Mouse (Mus musculus): ENCODE results near the gene Fgfrl1. TPM values are rescaled to one million over a fixed set of nuclear protein-coding genes. Genes with fewer than 3 reads are reported as not detected.

Gene Fgfrl1
- polyA plus RNA-seq, 1 experiment: 8.2 TPM

DNA sequence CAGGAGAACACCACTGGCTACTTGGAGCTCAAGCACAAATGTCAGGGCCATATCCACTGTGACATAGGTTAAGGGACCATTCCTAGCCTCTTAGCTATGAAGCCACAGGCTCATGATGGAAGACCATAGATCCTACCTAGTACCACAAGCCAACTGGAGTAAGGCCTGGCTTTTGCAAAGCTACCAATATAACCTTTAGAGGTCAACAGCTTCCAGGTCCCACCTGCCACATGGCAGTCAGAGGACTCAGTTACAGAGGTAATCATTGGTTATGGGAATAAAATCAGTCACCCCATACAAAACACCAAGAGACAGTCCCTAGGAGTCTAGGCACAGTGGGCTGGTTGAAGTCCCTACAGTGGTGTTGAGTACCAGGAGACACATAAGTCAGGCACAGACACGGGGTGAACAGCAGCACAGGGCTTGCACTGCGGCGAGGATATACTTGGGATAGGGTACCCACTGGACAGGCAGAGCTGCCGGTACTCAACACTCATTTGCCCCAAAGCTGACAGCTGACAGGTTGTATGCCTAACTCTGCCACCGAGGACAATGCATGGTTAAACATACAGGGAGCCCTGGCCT lies 41.0 kb upstream of the Fgfrl1 start:
- TF ChIP-seq POLR2A (IDR thresholded peaks at IDR 0.05; ENCODE audit: borderline replicate concordance, control insufficient read depth, low read depth, low read length): no peak
- TF ChIP-seq CTCF (IDR thresholded peaks at IDR 0.05; ENCODE audit: control insufficient read depth, insufficient read depth, low read length): no peak
- WGBS: 78% methylated on average over 5 of the region's 5 CpGs

GRCm38 (mm10) chr5:108651823-108652222 lies 40.4 kb upstream of the Fgfrl1 start:
- peak; percentile 54; the same call in 1 of the 2 replicates for TF ChIP-seq CTCF (IDR thresholded peaks at IDR 0.05; ENCODE audit: control insufficient read depth, insufficient read depth, low read length)
- TF ChIP-seq POLR2A (IDR thresholded peaks at IDR 0.05; ENCODE audit: borderline replicate concordance, control insufficient read depth, low read depth, low read length): no peak
- 64% methylated on average over 1 of the region's 1 CpGs for WGBS
- no peaks in the 10 kb centered on the region for H3K4me1 ChIP-seq (ENCODE audit: control insufficient read depth, insufficient read depth, low read length)
- H3K27ac ChIP-seq (ENCODE audit: control insufficient read depth, insufficient read depth, low read depth, low read length, poor library complexity): no peak overlapping the region
- H3K4me3 ChIP-seq (replicated peaks; ENCODE audit: control insufficient read depth, low read depth, low read length): no peak overlapping the region

More for the DNA sequence above, 41.0 kb upstream of the Fgfrl1 start:
- Histone ChIP-seq H3K4me3 (replicated peaks; ENCODE audit: control insufficient read depth, low read depth, low read length) (no peak overlapping the region), H3K27ac (ENCODE audit: control insufficient read depth, insufficient read depth, low read depth, low read length, poor library complexity) (no peak overlapping the region), H3K4me1 (ENCODE audit: control insufficient read depth, insufficient read depth, low read length) (no peaks in the 10 kb centered on the region)

- WGBS: 88% methylated on average over 6 of the region's 6 CpGs
- H3K4me3 ChIP-seq (replicated peaks; ENCODE audit: control insufficient read depth, low read depth, low read length): no peak overlapping the region
- no peak for TF ChIP-seq CTCF (IDR thresholded peaks at IDR 0.05; ENCODE audit: control insufficient read depth, insufficient read depth, low read length)
- TF ChIP-seq POLR2A (IDR thresholded peaks at IDR 0.05; ENCODE audit: borderline replicate concordance, control insufficient read depth, low read depth, low read length): no peak
- H3K27ac ChIP-seq (ENCODE audit: control insufficient read depth, insufficient read depth, low read depth, low read length, poor library complexity): no peak overlapping the region
- H3K4me1 ChIP-seq (ENCODE audit: control insufficient read depth, insufficient read depth, low read length): no peaks in the 10 kb centered on the region
These were observed 38.8 kb upstream of the Fgfrl1 start for GRCm38 (mm10) chr5:108653341-108653740.

- peaks cover 2% of the 10 kb centered on the region; the same call in 1 of the 2 replicates for H3K4me1 ChIP-seq (ENCODE audit: control insufficient read depth, insufficient read depth, low read length)
- H3K4me3 ChIP-seq (replicated peaks; ENCODE audit: control insufficient read depth, low read depth, low read length): no peak overlapping the region
- H3K27ac ChIP-seq (ENCODE audit: control insufficient read depth, insufficient read depth, low read depth, low read length, poor library complexity): no peak overlapping the region
- TF ChIP-seq POLR2A (IDR thresholded peaks at IDR 0.05; ENCODE audit: borderline replicate concordance, control insufficient read depth, low read depth, low read length): no peak
- TF ChIP-seq CTCF (IDR thresholded peaks at IDR 0.05; ENCODE audit: control insufficient read depth, insufficient read depth, low read length): no peak
- WGBS: 92% methylated on average over 10 of the region's 10 CpGs
These were observed 37.7 kb upstream of the Fgfrl1 start for GRCm38 (mm10) chr5:108654444-108654990.

GRCm38 (mm10) chr5:108655381-108655780 lies 36.8 kb upstream of the Fgfrl1 start:
- TF ChIP-seq POLR2A (IDR thresholded peaks at IDR 0.05; ENCODE audit: borderline replicate concordance, control insufficient read depth, low read depth, low read length): no peak
- TF ChIP-seq CTCF (IDR thresholded peaks at IDR 0.05; ENCODE audit: control insufficient read depth, insufficient read depth, low read length): no peak
- 88% methylated on average over 9 of the region's 9 CpGs for WGBS
- H3K4me1 ChIP-seq (ENCODE audit: control insufficient read depth, insufficient read depth, low read length): peaks cover 6% of the 10 kb centered on the region
- H3K27ac ChIP-seq (ENCODE audit: control insufficient read depth, insufficient read depth, low read depth, low read length, poor library complexity): no peak overlapping the region
- no peak overlapping the region for H3K4me3 ChIP-seq (replicated peaks; ENCODE audit: control insufficient read depth, low read depth, low read length)

GRCm38 (mm10) chr5:108655891-108656650 lies 36.1 kb upstream of the Fgfrl1 start:
- 88% methylated on average over 15 of the region's 15 CpGs for WGBS
- peaks cover 6% of the 10 kb centered on the region for H3K4me1 ChIP-seq (ENCODE audit: control insufficient read depth, insufficient read depth, low read length)
- TF ChIP-seq POLR2A (IDR thresholded peaks at IDR 0.05; ENCODE audit: borderline replicate concordance, control insufficient read depth, low read depth, low read length): no peak
- TF ChIP-seq CTCF (IDR thresholded peaks at IDR 0.05; ENCODE audit: control insufficient read depth, insufficient read depth, low read length): no peak
- no peak overlapping the region for H3K4me3 ChIP-seq (replicated peaks; ENCODE audit: control insufficient read depth, low read depth, low read length)
- no peak overlapping the region for H3K27ac ChIP-seq (ENCODE audit: control insufficient read depth, insufficient read depth, low read depth, low read length, poor library complexity)

- no peak overlapping the region for H3K27ac ChIP-seq (ENCODE audit: control insufficient read depth, insufficient read depth, low read depth, low read length, poor library complexity)
- H3K4me3 ChIP-seq (replicated peaks; ENCODE audit: control insufficient read depth, low read depth, low read length): no peak overlapping the region
- WGBS: 75% methylated on average over 5 of the region's 5 CpGs
- TF ChIP-seq CTCF (IDR thresholded peaks at IDR 0.05; ENCODE audit: control insufficient read depth, insufficient read depth, low read length) (no peak), POLR2A (IDR thresholded peaks at IDR 0.05; ENCODE audit: borderline replicate concordance, control insufficient read depth, low read depth, low read length) (no peak)
- H3K4me1 ChIP-seq (ENCODE audit: control insufficient read depth, insufficient read depth, low read length): peaks cover 6% of the 10 kb centered on the region
These were observed 34.8 kb upstream of the Fgfrl1 start for GRCm38 (mm10) chr5:108657406-108657805.

- WGBS: 97% methylated on average over 1 of the region's 1 CpGs
- Histone ChIP-seq H3K4me1 (ENCODE audit: control insufficient read depth, insufficient read depth, low read length) (peaks cover 6% of the 10 kb centered on the region), H3K4me3 (replicated peaks; ENCODE audit: control insufficient read depth, low read depth, low read length) (no peak overlapping the region), H3K27ac (ENCODE audit: control insufficient read depth, insufficient read depth, low read depth, low read length, poor library complexity) (no peak overlapping the region)
- TF ChIP-seq CTCF (IDR thresholded peaks at IDR 0.05; ENCODE audit: control insufficient read depth, insufficient read depth, low read length) (no peak), POLR2A (IDR thresholded peaks at IDR 0.05; ENCODE audit: borderline replicate concordance, control insufficient read depth, low read depth, low read length) (no peak)
These were observed 33.6 kb upstream of the Fgfrl1 start for GRCm38 (mm10) chr5:108658611-108659010.

Measured in bone marrow, adult 2 months (tissue).